ENCODE assay signal across 11 mouse cellular contexts in genomic region chr19:32356166-32356565, GRCm38 (mm10). TPM values are rescaled to one million over a fixed set of nuclear protein-coding genes. Genes with fewer than 3 reads are reported as not detected.
A peak's percentile ranks its signal among the peaks of the same experiment; 100 is the strongest.
DNase-seq lines count a peak whose midpoint lies in the region; ATAC-seq and TF ChIP-seq lines count a peak whose summit lies in the region.
"Had no signal": no experiment of that assay in that cellular context is flagged by ENCODE, and none has a peak within 500 bp of the region (broad histone marks: within the 10 kb centered on the region; RNA-seq: fewer than 3 reads in every experiment).

No protein-coding gene starts in this region.

- no peak overlapping the region for H3K4me2 ChIP-seq in forebrain, embryonic 14.5 days (ENCODE audit: low read length)
- no peak overlapping the region for H3K4me2 ChIP-seq in forebrain, embryonic 12.5 days
- no peak overlapping the region for H3K4me2 ChIP-seq in kidney, postnatal 0 days (ENCODE audit: low read length)
- H3K4me2 ChIP-seq in midbrain, embryonic 15.5 days, result no peak overlapping the region
- H3K4me2 ChIP-seq: embryonic facial prominence, embryonic 12.5 days had no signal

- H3K4me1 ChIP-seq in forebrain, embryonic 14.5 days (ENCODE audit: control insufficient read depth, insufficient read depth, low read length), result no peaks in the 10 kb centered on the region
- peaks cover 7% of the 10 kb centered on the region; the same call in 1 of the 2 replicates for H3K4me1 ChIP-seq in forebrain, embryonic 12.5 days
- no peaks in the 10 kb centered on the region for H3K4me1 ChIP-seq in kidney, postnatal 0 days (replicated peaks; ENCODE audit: insufficient read depth, low read length)
- peaks cover 5% of the 10 kb centered on the region for H3K4me1 ChIP-seq in midbrain, embryonic 15.5 days
- H3K4me1 ChIP-seq in thymus, adult 2 months (replicated peaks; ENCODE audit: control insufficient read depth, insufficient read depth, low read length), result no peaks in the 10 kb centered on the region

- ATAC-seq in forebrain, embryonic 14.5 days, result no peak
- no peak for ATAC-seq in forebrain, embryonic 12.5 days (ENCODE audit: low FRiP score)
- ATAC-seq in kidney, postnatal 0 days (replicated peaks; ENCODE audit: low FRiP score, low read depth), result no peak
- no peak; the same call in 1 of the 2 replicates for ATAC-seq in midbrain, embryonic 15.5 days (replicated peaks)

- no peaks in the 10 kb centered on the region for H3K36me3 ChIP-seq in forebrain, embryonic 14.5 days (ENCODE audit: control insufficient read depth, insufficient read depth, low read length)
- H3K36me3 ChIP-seq in forebrain, embryonic 12.5 days (replicated peaks), result no peaks in the 10 kb centered on the region
- H3K36me3 ChIP-seq in kidney, postnatal 0 days (ENCODE audit: insufficient read depth, low read length), result no peaks in the 10 kb centered on the region
- no peaks in the 10 kb centered on the region for H3K36me3 ChIP-seq in midbrain, embryonic 15.5 days (replicated peaks)
- H3K36me3 ChIP-seq in thymus, adult 2 months (ENCODE audit: control insufficient read depth, insufficient read depth, low read length), result no peaks in the 10 kb centered on the region
- H3K36me3 ChIP-seq: embryonic facial prominence, embryonic 12.5 days had no signal

- H3K27ac ChIP-seq in forebrain, embryonic 14.5 days (ENCODE audit: low read depth, low read length), result peak overlapping the region; percentile 14; the same call in 1 of the 2 replicates
- H3K27ac ChIP-seq in forebrain, embryonic 12.5 days, result no peak overlapping the region
- 0 out of 2 replicates have a peak overlapping the region, but pooled peaks have one; percentile 19 for H3K27ac ChIP-seq in kidney, postnatal 0 days
- H3K27ac ChIP-seq in midbrain, embryonic 15.5 days, result peak overlapping the region; percentile 45; the same call in 1 of the 2 replicates
- no peak overlapping the region for H3K27ac ChIP-seq in thymus, adult 2 months (ENCODE audit: control insufficient read depth, insufficient read depth, low read length)
- H3K27ac ChIP-seq: embryonic facial prominence, embryonic 12.5 days; left cerebral cortex, adult 2 months had no signal

- peak; percentile 14 for DNase-seq in forebrain, embryonic 14.5 days (ENCODE audit: low spot score)
- DNase-seq in kidney, postnatal 0 days (ENCODE audit: low spot score), result no peak
- no peak for DNase-seq in kidney, postnatal 36 days
- DNase-seq in cerebellum, postnatal 36 days, result peak; percentile 55 to 66
- no peak for DNase-seq in right cerebral cortex, postnatal 10 days (ENCODE audit: low spot score in 2 of 2)
- DNase-seq in thymus, adult 2 months, result no peak
- DNase-seq: thymus, postnatal 4 days had no signal

- no peaks in the 10 kb centered on the region for H3K27me3 ChIP-seq in forebrain, embryonic 14.5 days (replicated peaks; ENCODE audit: control insufficient read depth, insufficient read depth, low read length)
- no peaks in the 10 kb centered on the region for H3K27me3 ChIP-seq in forebrain, embryonic 12.5 days
- no peaks in the 10 kb centered on the region for H3K27me3 ChIP-seq in kidney, postnatal 0 days (ENCODE audit: insufficient read depth, low read length)
- H3K27me3 ChIP-seq in midbrain, embryonic 15.5 days (replicated peaks), result no peaks in the 10 kb centered on the region
- H3K27me3 ChIP-seq in thymus, adult 2 months (ENCODE audit: control insufficient read depth, insufficient read depth, low read length), result no peaks in the 10 kb centered on the region
- H3K27me3 ChIP-seq: embryonic facial prominence, embryonic 12.5 days had no signal

- WGBS in forebrain, embryonic 14.5 days, result 61% methylated on average over 4 of the region's 4 CpGs
- whole genome bisulfite sequencing in forebrain, embryonic 12.5 days, result 66% methylated on average over 4 of the region's 4 CpGs
- WGBS in kidney, postnatal 0 days, result 66% methylated on average over 4 of the region's 4 CpGs
- WGBS in midbrain, embryonic 15.5 days, result 78% methylated on average over 4 of the region's 4 CpGs
- 93% methylated on average over 4 of the region's 4 CpGs for WGBS in thymus, adult 2 months

- no peak for TF ChIP-seq POLR2A in thymus, adult 2 months (IDR thresholded peaks at IDR 0.05; ENCODE audit: control insufficient read depth, extremely low read depth, insufficient read depth, low read length, poor library complexity)

- TF ChIP-seq CTCF in kidney, postnatal 0 days (IDR thresholded peaks at IDR 0.05; ENCODE audit: low read depth), result no peak
- no peak for TF ChIP-seq CTCF in thymus, adult 2 months (IDR thresholded peaks at IDR 0.05; ENCODE audit: borderline replicate concordance, control insufficient read depth, extremely low read depth, insufficient read depth, low read length, poor library complexity)

- no peaks in the 10 kb centered on the region for H3K9me3 ChIP-seq in forebrain, embryonic 14.5 days (replicated peaks; ENCODE audit: control insufficient read depth, low read length)
- H3K9me3 ChIP-seq in forebrain, embryonic 12.5 days, result no peaks in the 10 kb centered on the region
- no peaks in the 10 kb centered on the region for H3K9me3 ChIP-seq in kidney, postnatal 0 days (replicated peaks; ENCODE audit: low read length)
- no peaks in the 10 kb centered on the region for H3K9me3 ChIP-seq in midbrain, embryonic 15.5 days
- H3K9me3 ChIP-seq: embryonic facial prominence, embryonic 12.5 days had no signal

- no peak overlapping the region for H3K9ac ChIP-seq in forebrain, embryonic 14.5 days (ENCODE audit: low read length)
- H3K9ac ChIP-seq in forebrain, embryonic 12.5 days, result no peak overlapping the region
- no peak overlapping the region for H3K9ac ChIP-seq in kidney, postnatal 0 days (ENCODE audit: low read depth, low read length)
- H3K9ac ChIP-seq in midbrain, embryonic 15.5 days, result no peak overlapping the region
- H3K9ac ChIP-seq: embryonic facial prominence, embryonic 12.5 days had no signal

- H3K4me3 ChIP-seq in forebrain, embryonic 14.5 days (ENCODE audit: low read depth, low read length), result no peak overlapping the region
- no peak overlapping the region for H3K4me3 ChIP-seq in forebrain, embryonic 12.5 days (replicated peaks)
- no peak overlapping the region for H3K4me3 ChIP-seq in kidney, postnatal 0 days (replicated peaks; ENCODE audit: low read depth, low read length)
- H3K4me3 ChIP-seq in midbrain, embryonic 15.5 days, result no peak overlapping the region
- no peak overlapping the region for H3K4me3 ChIP-seq in thymus, adult 2 months (ENCODE audit: control insufficient read depth, insufficient read depth, low read length)
- H3K4me3 ChIP-seq: embryonic facial prominence, embryonic 12.5 days; left cerebral cortex, adult 2 months had no signal

RNA-seq across cellular contexts. Expression of gene Sgms1, which starts 33.3 kb away (rescaled TPM):
- 5.9 and 10.1 TPM in 2 replicates for polyA plus RNA-seq in forebrain, embryonic 14.5 days (2014; fragmentation: Nextera tagmentation; extraction: Ambion mirVana)
- polyA plus RNA-seq in forebrain, embryonic 12.5 days (2016; fragmentation: Nextera tagmentation; extraction: Ambion mirVana), result 12.3 and 13.8 TPM in 2 replicates
- 42.4 and 46.1 TPM in 2 replicates for polyA plus RNA-seq in kidney, postnatal 0 days (2015; fragmentation: Nextera tagmentation; extraction: Ambion mirVana)
- polyA plus RNA-seq in midbrain, embryonic 15.5 days (2015; fragmentation: Nextera tagmentation; extraction: Ambion mirVana), result 21.5 and 22.3 TPM in 2 replicates
- polyA plus RNA-seq in thymus, adult 2 months (2012; rRNA removed), result 5.9 and 7.4 TPM in 2 replicates

Comparison
In these comparisons a context has a peak if more than half of its experiments do, and no peak if none do; other contexts are left out.
1. H3K27ac ChIP-seq: peak in forebrain, embryonic 14.5 days (single experiment), kidney, postnatal 0 days (single experiment) and midbrain, embryonic 15.5 days (single experiment); none in forebrain, embryonic 12.5 days (single experiment) and thymus, adult 2 months (single experiment).
2. DNase-seq: peak in forebrain, embryonic 14.5 days (single experiment) and cerebellum, postnatal 36 days (2 of 2); none in kidney, postnatal 0 days (single experiment), kidney, postnatal 36 days (0 of 2), right cerebral cortex, postnatal 10 days (0 of 2) and thymus, adult 2 months (single experiment).